Mouse (Mus musculus): Measurements from ENCODE around the gene Olfr311. TPM values are rescaled to one million over a fixed set of nuclear protein-coding genes. Genes with fewer than 3 reads are reported as not detected.
A peak's percentile ranks its signal among the peaks of the same experiment; 100 is the strongest.

The Olfr311 gene
- polyA plus RNA-seq, 2 experiments: not detected

GRCm38 (mm10) chr11:58849731-58850130, 10.7 kb downstream of the Olfr311 start:
- WGBS: 69% methylated on average over 2 of the region's 2 CpGs
- peaks cover 33% of the 10 kb centered on the region for H3K36me3 ChIP-seq (ENCODE audit: control insufficient read depth, insufficient read depth, low read length)

DNA sequence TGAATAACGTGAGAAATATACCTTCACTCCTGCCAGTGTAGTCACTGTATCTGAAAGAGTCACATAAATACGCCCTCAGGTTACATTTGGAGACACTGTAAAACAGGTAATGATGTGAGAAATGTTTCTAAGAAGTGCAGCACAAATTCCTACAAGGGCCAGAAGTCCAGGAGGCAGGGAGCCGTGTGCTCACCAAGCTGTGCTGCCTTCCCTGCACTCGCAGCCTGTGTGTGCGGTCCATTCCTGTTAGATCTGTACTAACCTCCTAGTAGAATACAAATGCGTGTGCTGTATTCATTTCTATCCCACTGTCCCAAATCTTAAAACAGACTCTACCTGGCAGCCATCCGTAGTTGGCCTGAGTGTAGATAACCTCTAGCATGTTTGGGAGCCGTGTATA, 21.7 kb downstream of the Olfr311 start:
- no peak overlapping the region for H3K4me2 ChIP-seq (replicated peaks; ENCODE audit: low read depth, low read length, severe bottlenecking)
- no peak overlapping the region for H3K4me3 ChIP-seq (replicated peaks; ENCODE audit: low read length)
- peaks cover 44% of the 10 kb centered on the region for H3K36me3 ChIP-seq (ENCODE audit: control insufficient read depth, insufficient read depth, low read length)
- no peak for TF ChIP-seq POLR2A (IDR thresholded peaks at IDR 0.05; ENCODE audit: borderline replicate concordance, extremely low read depth, insufficient read depth, insufficient read length)
- H3K27me3 ChIP-seq (ENCODE audit: control insufficient read depth, insufficient read depth, low read length): no peaks in the 10 kb centered on the region
- no peak overlapping the region for H3K27ac ChIP-seq (replicated peaks; ENCODE audit: low read depth, low read length)
- no peak overlapping the region for H3K9ac ChIP-seq (ENCODE audit: low read depth, low read length, severe bottlenecking)
- WGBS: 93% methylated on average over 8 of the region's 8 CpGs
- DNase-seq (ENCODE audit: low spot score): no peak
- ATAC-seq (ENCODE audit: low FRiP score, low read depth): no peak
- H3K9me3 ChIP-seq (ENCODE audit: control insufficient read depth, low read length): peaks cover 23% of the 10 kb centered on the region
- no peaks in the 10 kb centered on the region for H3K4me1 ChIP-seq (ENCODE audit: control insufficient read depth, insufficient read depth, low read length)

More at GRCm38 (mm10) chr11:58849731-58850130, 10.7 kb downstream of the Olfr311 start:
- no peak overlapping the region for H3K27ac ChIP-seq (replicated peaks; ENCODE audit: low read depth, low read length)
- H3K4me2 ChIP-seq (replicated peaks; ENCODE audit: low read depth, low read length, severe bottlenecking): no peak overlapping the region
- H3K27me3 ChIP-seq (ENCODE audit: control insufficient read depth, insufficient read depth, low read length): no peaks in the 10 kb centered on the region
- H3K9me3 ChIP-seq (ENCODE audit: control insufficient read depth, low read length): no peaks in the 10 kb centered on the region
- no peak overlapping the region for H3K4me3 ChIP-seq (replicated peaks; ENCODE audit: low read length)
- no peak for TF ChIP-seq POLR2A (IDR thresholded peaks at IDR 0.05; ENCODE audit: borderline replicate concordance, extremely low read depth, insufficient read depth, insufficient read length)
- H3K4me1 ChIP-seq (ENCODE audit: control insufficient read depth, insufficient read depth, low read length): peaks cover 6% of the 10 kb centered on the region
- no peak overlapping the region for H3K9ac ChIP-seq (ENCODE audit: low read depth, low read length, severe bottlenecking)
- DNase-seq (ENCODE audit: low spot score): no peak
- ATAC-seq (ENCODE audit: low FRiP score, low read depth): no peak

- Histone ChIP-seq H3K9ac (ENCODE audit: low read depth, low read length, severe bottlenecking) (peak within 1 kb of the TSS; percentile 79), H3K36me3 (ENCODE audit: control insufficient read depth, insufficient read depth, low read length) (0 out of 2 replicates have a peak, but pooled peaks cover 5% of the 10 kb centered on the region), H3K27me3 (ENCODE audit: control insufficient read depth, insufficient read depth, low read length) (no peaks in the 10 kb centered on the region), H3K9me3 (ENCODE audit: control insufficient read depth, low read length) (no peaks in the 10 kb centered on the region), H3K4me1 (ENCODE audit: control insufficient read depth, insufficient read depth, low read length) (peaks cover 8% of the 10 kb centered on the region; the same call in 1 of the 2 replicates), H3K4me3 (replicated peaks; ENCODE audit: low read length) (peak within 1 kb of the TSS; percentile 63), H3K4me2 (replicated peaks; ENCODE audit: low read depth, low read length, severe bottlenecking) (peak within 1 kb of the TSS; percentile 54), H3K27ac (replicated peaks; ENCODE audit: low read depth, low read length) (peak within 1 kb of the TSS; percentile 22)
- WGBS: 5% methylated on average over 37 of the region's 37 CpGs
- 0 out of 2 replicates have a peak, but pooled peaks have one; percentile 37 for TF ChIP-seq POLR2A (IDR thresholded peaks at IDR 0.05; ENCODE audit: borderline replicate concordance, extremely low read depth, insufficient read depth, insufficient read length)
- DNase-seq (ENCODE audit: low spot score) (peak; percentile 81), ATAC-seq (ENCODE audit: low FRiP score, low read depth) (peak; percentile 88)
These were observed 28.2 kb downstream of the Olfr311 start, which contains the start of gene 2810021J22Rik for GRCm38 (mm10) chr11:58867039-58867953. Gene 2810021J22Rik, plus strand, starts transcription at chr11:58867216.

DNA sequence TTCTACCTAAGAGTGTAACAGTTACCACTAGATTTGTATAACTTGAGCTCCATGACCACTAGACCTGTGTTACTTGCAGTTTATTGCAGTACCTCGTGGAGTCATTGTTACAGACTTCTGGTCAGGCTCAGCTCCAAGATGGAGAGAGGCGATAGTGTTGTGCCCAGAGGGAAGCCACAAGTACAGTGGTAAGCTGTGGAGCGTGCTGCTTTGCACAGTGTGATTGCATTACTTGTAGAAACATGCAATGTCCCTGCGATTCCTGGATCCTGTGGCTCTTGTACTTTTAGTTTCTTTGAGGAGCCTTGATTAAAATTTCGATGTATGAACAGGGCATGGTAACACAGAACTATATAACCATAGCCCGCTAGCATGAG, 28.9 kb downstream of the Olfr311 start:
- peaks cover 8% of the 10 kb centered on the region; the same call in 1 of the 2 replicates for H3K4me1 ChIP-seq (ENCODE audit: control insufficient read depth, insufficient read depth, low read length)
- no peaks in the 10 kb centered on the region for H3K9me3 ChIP-seq (ENCODE audit: control insufficient read depth, low read length)
- peak overlapping the region; percentile 63 for H3K4me3 ChIP-seq (replicated peaks; ENCODE audit: low read length)
- H3K9ac ChIP-seq (ENCODE audit: low read depth, low read length, severe bottlenecking): peak overlapping the region; percentile 79
- ATAC-seq (ENCODE audit: low FRiP score, low read depth) (no peak), DNase-seq (ENCODE audit: low spot score) (no peak)
- 0 out of 2 replicates have a peak, but pooled peaks cover 5% of the 10 kb centered on the region for H3K36me3 ChIP-seq (ENCODE audit: control insufficient read depth, insufficient read depth, low read length)
- TF ChIP-seq POLR2A (IDR thresholded peaks at IDR 0.05; ENCODE audit: borderline replicate concordance, extremely low read depth, insufficient read depth, insufficient read length): no peak
- H3K27ac ChIP-seq (replicated peaks; ENCODE audit: low read depth, low read length): no peak overlapping the region
- peak overlapping the region; percentile 54 for H3K4me2 ChIP-seq (replicated peaks; ENCODE audit: low read depth, low read length, severe bottlenecking)
- WGBS: 71% methylated on average over 6 of the region's 6 CpGs
- no peaks in the 10 kb centered on the region for H3K27me3 ChIP-seq (ENCODE audit: control insufficient read depth, insufficient read depth, low read length)

DNA sequence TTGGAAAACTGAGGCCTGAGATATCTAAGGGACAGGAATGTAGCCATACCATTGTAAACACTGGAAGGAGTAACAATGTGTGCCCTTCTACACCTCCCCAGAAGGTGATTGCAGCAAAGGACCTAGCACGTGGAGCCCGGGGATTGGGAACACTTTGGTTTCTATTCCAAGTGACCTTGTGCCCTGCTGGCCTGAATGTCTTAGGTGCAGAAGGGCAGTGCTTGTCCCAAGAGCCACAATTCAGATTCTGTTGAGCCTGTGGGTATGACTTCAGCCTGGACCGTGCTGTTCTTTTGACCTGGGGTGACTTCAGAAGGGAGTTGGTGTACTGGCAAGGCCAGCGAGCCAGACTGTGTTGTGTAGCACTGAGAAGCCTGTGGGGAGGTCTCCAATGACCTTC, 31.9 kb downstream of the Olfr311 start:
- no peak for DNase-seq (ENCODE audit: low spot score)
- ATAC-seq (ENCODE audit: low FRiP score, low read depth): no peak
- WGBS: 78% methylated on average over 4 of the region's 4 CpGs

More for the DNA sequence above, 31.9 kb downstream of the Olfr311 start:
- Histone ChIP-seq H3K9ac (ENCODE audit: low read depth, low read length, severe bottlenecking) (no peak overlapping the region), H3K4me2 (replicated peaks; ENCODE audit: low read depth, low read length, severe bottlenecking) (no peak overlapping the region), H3K36me3 (ENCODE audit: control insufficient read depth, insufficient read depth, low read length) (peaks cover 10% of the 10 kb centered on the region; the same call in 1 of the 2 replicates), H3K4me3 (replicated peaks; ENCODE audit: low read length) (no peak overlapping the region), H3K4me1 (ENCODE audit: control insufficient read depth, insufficient read depth, low read length) (peaks cover 8% of the 10 kb centered on the region; the same call in 1 of the 2 replicates), H3K9me3 (ENCODE audit: control insufficient read depth, low read length) (no peaks in the 10 kb centered on the region), H3K27ac (replicated peaks; ENCODE audit: low read depth, low read length) (no peak overlapping the region), H3K27me3 (ENCODE audit: control insufficient read depth, insufficient read depth, low read length) (no peaks in the 10 kb centered on the region)
- TF ChIP-seq POLR2A (IDR thresholded peaks at IDR 0.05; ENCODE audit: borderline replicate concordance, extremely low read depth, insufficient read depth, insufficient read length): no peak

All from limb, embryonic 14.5 days (tissue).